Mouse (Mus musculus) left cerebral cortex, postnatal 4 days (tissue): Measurements from ENCODE around the gene Ppp2r5e. TPM values are rescaled to one million over a fixed set of nuclear protein-coding genes. Genes with fewer than 3 reads are reported as not detected.
"Not testable (repeated sequence)": the region's sequence is repeated elsewhere in the genome, so short reads cannot be mapped to it uniquely, and the experiment has no call there.

Experiments used
- DNase-seq: peaks from one replicate; pipeline ENCODE4 v3.0.0-alpha.2; 2022
- intact Hi-C: fragments of 180-260 bp; cut with DNase I; formaldehyde crosslinking; loops from one replicate; pipeline ENCODE4 v1.15.1; 2025
- total RNA-seq, 2 experiments: library from RNA; stranded (reverse); gene quantifications; 2 replicates each; pipeline ENCODE4 v1.2.3; 2021

Ppp2r5e gene
- total RNA-seq, 2 experiments from 2014 or later: 93.4 to 94.3 TPM

DNA sequence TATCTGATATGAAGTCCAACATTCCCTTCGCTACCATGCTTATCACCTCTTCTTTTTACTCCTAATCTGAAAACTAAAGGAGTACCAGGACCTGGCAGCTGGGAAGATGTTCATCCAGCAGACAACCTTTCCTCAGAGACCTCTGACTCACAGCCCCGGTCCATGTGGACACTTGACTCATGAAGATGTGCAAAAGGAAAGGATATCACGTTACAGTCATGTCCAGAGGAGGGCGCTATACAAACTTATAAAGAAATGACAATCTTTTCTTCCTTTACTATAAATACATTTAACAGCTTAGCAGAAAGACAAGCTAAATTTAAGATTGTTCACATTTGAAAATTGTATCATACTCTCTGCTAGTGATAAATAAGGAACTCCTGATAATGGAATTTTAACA, 143.0 kb downstream of the Ppp2r5e start:
- no peak for DNase-seq
- intact Hi-C loops: no loop called here

DNA sequence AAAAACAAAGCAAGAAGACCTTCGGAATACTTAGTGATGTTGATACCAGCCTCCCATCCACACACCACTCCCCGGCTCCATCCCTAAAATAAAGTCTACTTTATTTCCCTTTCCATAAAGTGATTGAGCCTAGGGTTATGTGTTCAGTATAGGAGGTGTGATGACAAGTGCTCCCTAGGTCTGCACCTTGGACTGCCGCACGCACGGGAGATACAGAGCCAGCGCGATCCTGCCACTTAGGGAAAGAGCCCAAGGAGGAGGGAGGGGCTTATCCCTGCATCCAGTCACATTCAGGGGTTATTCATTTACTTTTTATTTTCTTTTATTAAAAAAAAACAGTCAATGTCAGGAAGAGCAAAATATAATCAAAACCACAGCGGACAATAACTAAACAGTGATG, 145.5 kb downstream of the Ppp2r5e start:
- DNase-seq: no peak
- intact Hi-C loops: no loop called here

DNA sequence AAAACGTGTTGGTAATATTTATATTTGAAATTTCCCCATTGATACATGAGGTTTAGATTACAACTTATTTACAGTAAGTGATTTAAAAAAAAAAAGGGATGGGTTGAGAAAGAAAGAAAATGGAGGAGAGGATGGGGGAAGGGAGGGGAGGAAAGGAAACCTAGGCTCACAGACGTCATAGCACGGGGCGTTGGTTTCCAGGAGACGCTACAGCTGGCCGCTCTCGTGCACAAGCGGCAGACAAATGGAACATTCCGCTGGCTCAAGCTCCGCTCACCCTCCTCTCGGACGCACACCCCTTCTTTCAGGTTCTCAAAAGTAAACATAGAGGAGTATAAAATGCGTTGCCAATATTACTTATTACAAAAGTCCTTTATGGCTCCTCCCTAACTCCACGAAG, 146.0 kb downstream of the Ppp2r5e start:
- DNase-seq: no peak

DNA sequence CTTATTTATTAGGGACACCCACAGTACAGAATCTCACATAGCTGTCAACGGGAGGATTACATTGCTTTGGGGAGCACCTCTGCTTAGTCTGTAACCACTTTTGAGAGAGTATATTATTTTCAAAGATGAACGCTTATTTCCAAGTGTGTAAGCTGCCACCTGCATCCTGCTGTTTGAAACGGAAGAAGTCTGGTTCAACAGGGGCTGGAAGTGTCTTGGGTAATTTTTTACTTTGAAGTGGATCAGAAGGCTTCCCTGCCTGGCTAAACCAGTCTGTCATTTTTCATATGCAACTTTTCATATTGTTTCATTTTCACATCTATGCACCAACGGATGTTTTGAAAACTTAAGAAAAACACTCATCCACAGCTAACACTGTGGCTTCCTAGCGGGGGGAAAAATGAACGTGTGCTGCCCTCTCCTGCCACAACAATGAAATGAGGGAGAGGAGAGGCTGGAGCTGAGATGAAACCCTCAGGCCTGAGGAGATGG, 146.5 kb downstream of the Ppp2r5e start:
- intact Hi-C loops: no loop called here
- no peak for DNase-seq

More for the DNA sequence above, 146.0 kb downstream of the Ppp2r5e start:
- intact Hi-C loops: no loop called here

DNA sequence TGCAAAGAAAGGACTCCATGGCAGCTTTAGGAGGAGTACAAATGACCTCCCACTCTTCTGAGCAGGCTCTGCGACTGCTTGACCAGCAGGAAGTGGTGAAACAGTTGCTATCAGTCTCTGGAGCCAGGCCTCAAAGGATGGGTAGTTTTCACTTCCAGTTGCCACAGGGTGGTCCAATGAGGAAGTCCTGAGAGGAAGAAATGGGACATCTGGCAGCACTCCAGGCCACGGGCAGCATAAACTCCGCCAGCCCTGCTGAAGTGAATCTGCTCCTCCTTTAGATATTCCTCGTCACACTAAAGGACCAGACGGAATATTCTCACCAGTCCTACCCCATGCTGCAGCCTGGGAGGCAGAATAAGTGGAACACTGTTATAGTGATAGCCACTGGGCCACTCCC, 147.1 kb downstream of the Ppp2r5e start:
- peak; percentile 34 for DNase-seq
- intact Hi-C loops: no loop called here

DNA sequence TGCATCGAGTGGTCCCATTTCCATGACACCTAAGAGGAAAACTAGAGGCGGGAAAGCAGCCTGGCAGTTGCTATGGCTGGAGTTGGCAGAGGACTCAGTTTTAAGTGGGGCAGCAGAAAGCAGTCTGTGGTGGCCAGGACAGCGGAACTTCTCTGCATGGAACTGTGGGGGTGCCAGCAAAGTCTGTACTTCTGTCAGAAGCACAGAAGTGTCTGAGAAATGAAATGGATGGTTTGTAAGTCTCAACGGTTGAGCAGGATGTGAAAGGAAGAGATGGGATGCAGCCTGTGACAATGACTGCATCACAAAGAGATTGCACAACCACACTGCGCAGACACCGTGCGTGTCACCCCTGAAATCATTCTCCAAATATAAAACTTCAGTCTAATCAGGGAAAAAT, 149.8 kb downstream of the Ppp2r5e start:
- no peak for DNase-seq
- intact Hi-C loops: no loop called here

DNA sequence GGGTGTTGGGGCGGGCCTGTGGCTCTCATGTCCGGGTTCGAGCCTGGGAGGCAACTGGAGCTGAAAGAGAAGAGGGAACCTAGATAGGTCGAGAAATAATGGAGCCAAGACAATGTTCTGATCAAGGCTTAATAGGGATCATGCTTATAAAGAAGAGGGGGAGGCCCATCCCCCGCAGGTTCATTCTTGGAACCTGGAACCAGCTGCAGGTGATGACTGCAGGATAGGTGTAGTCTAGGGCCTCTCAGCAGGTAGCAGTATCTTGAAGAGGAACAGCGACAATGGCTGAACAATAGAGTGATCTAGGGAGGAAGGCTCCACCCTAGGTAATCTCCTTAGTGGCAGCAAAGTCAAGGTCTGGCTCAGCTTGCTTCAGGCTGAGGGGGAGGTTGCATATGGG, 163.6 kb downstream of the Ppp2r5e start:
- DNase-seq, intact Hi-C loops: not testable (repeated sequence)

DNA sequence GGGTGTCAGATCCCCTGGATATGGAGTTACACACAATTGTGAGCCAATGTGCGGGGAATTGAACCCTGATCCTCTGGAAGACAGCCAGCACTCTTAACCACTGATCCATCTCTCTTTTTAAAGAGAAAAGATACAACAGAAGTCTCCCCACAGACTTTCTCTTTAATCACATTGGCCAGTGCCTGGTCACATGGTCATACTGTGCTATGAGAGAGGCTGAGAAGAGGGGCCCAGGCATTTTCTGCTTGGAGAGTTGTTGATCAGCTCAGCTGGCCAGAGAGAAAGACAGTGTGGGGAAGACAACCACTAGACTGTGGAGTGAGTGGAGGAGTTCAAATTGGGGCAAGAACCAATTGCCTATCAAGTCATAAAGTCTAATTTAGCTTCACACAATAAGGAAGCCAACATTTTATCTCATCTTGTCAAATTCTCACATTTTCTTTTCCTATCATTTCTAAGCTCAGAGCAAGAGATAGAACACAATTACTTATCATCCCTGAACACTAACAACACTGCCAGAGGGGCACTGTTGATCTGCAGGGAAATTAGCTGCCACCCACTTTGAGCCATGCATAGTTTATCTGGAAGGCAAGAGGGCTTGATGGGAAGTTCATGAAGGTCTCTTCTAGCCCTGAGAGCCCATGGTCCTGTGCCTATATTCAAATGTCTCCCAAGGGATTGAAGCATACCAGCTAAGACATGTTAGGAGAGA, 166.2 kb downstream of the Ppp2r5e start:
- intact Hi-C loops: no loop called here
- DNase-seq: no peak

DNA sequence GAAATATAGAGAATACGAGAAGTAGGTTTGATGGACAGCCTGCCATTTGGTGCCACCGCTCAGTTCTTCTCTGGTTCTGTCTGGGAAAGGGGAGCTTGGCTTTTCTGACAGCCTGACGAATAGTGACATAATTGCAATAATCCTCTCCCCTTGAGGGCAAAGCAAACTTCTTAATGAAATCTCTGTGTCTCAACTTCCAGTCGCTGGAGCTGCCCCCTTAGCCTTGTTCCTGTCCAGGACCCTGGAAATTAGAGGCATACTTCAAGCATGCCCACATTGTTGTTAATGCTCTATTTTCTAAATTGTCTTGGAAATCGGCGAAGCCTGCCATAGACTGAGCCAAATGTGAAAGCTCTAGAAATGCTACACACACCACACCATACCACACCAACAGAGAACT, 167.3 kb downstream of the Ppp2r5e start:
- no peak for DNase-seq
- intact Hi-C loops: no loop called here

DNA sequence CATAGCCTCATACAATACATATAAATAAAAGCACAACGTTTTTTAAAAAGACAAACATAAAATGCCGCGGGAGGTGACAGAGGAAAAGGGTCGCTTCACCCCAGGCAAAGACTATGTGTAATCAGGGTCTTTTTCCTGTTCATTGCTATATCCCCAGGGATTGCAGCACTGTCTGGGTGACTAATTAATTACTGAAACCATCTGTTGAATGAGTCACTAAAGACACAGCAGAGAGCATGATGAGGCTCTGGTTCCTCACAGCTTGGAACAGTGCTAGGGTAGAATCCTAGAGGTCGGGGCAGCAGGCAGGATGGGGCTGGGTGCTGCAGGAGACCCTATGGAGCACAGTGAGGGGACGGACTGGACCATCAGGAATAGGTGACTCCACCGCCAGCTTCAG, 170.2 kb downstream of the Ppp2r5e start:
- DNase-seq: no peak
- intact Hi-C loops: no loop called here

DNA sequence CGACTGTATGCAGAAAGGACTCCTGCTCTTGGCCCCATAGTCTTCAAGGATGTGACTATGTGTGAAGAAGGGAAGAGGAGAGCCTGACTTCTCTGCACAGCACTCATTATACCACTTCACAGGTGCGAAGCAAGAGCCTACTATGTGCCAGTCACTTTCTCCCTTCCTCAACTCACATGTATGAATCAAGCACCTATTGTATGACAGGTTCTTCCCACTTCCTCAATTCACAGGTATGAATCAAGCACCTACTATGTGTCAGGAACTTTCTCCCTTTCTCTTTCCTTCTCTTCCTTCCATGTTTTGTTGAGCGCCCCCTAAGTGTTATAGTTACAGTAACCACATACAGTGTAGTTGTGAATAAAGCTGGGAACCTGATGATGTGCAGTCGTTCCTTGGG, 171.2 kb downstream of the Ppp2r5e start:
- DNase-seq: no peak
- intact Hi-C loops: no loop called here

DNA sequence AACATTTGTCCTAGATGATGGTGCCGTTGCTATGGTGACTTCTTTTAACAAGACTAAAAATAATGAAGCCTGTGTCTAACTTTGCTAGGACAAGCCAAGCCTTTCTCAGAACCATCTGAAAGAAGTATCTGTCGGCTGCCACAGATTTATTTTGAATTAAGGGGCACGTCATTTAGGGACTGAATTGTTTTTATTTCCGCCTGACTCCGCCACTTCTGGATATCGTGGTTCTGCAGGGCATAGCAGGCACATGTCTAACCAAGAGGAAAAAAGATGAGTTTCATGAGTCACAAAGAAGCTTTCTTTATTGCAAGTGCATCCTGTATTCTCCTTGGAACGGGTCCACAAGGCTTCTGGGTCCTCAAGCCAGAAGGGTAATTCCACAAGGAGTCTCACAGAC, 171.7 kb downstream of the Ppp2r5e start:
- intact Hi-C loops: no loop called here
- no peak for DNase-seq

DNA sequence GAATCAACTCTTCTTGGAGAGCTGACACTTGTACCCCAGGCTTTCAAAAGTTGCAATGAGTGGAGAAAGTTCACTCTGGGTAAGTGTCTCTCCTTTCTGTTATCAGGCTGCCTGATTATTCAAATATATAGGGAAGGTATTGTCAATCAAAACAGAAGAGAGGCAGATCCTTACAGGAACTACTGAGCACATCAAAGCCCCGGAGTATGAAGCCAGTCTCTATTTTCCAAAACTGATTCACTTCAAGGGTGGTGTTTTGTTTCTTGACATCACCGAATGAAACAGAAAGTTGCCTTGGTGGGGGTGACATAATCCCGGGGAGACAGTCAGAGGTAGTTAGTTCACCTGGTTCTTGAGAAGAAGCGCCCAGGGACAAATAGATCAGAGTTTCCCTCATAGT, 179.4 kb downstream of the Ppp2r5e start, which contains the start of gene Gphb5:
Gene Gphb5, minus strand, starts transcription at position 101 of the 400 bp plus-strand sequence.
- intact Hi-C loops: no loop called here
- no peak for DNase-seq

DNA sequence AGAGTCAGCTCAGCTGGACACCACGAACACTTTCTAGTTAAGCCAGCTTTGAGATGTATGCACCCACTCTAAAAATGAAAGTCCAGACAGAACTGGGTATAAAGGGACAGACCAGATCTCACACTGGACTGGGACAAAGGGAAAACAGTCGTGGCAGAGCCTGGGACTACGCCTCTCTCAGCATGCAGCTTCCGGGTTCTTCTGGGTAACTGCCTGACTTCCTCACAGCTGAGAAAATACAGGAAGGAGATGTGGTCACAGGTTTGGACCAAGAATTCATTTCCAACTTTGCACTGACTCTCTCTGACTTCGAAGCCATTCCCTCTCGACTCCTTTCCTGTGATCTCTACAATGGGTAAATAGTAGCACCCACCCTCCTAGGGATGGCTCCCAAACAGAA, 181.1 kb downstream of the Ppp2r5e start:
- intact Hi-C loops: no loop called here
- DNase-seq: no peak

DNA sequence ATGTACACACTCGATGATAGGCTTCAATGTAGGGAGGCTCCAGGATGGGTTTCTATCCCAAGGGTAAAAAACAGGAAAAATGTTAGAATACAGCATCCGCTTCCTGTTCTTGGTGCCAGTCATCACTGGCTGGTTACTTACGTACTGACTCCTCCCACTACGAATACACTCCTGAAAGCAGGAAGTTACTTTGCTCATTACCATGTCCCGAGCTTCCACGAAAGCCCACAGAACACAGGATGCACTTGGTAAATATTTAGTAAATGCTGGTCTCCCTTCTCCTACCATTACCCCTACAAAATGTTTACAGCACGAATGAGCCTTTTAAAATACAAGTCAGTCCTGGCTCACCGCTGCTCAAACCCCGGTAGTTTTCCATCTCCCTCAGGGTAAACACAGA, 183.1 kb downstream of the Ppp2r5e start:
- intact Hi-C loops: no loop called here
- DNase-seq: no peak

Other genes starting within 250 kb of the Ppp2r5e start
- gene Gphb5, start 179.5 kb downstream of the Ppp2r5e start, total RNA-seq: not detected
- gene Wdr89, start 73.3 kb upstream of the Ppp2r5e start, total RNA-seq: 1 to 10 TPM; 4.0 to 4.4 TPM
- gene Sgpp1, start 139.5 kb upstream of the Ppp2r5e start, total RNA-seq: 10 to 100 TPM; 25.9 to 27.2 TPM
- gene Syne2, start 221.9 kb upstream of the Ppp2r5e start, total RNA-seq: 10 to 100 TPM; 37.6 to 43.8 TPM